Mouse (Mus musculus): ENCODE results near the gene H2-Ob.

DNA sequence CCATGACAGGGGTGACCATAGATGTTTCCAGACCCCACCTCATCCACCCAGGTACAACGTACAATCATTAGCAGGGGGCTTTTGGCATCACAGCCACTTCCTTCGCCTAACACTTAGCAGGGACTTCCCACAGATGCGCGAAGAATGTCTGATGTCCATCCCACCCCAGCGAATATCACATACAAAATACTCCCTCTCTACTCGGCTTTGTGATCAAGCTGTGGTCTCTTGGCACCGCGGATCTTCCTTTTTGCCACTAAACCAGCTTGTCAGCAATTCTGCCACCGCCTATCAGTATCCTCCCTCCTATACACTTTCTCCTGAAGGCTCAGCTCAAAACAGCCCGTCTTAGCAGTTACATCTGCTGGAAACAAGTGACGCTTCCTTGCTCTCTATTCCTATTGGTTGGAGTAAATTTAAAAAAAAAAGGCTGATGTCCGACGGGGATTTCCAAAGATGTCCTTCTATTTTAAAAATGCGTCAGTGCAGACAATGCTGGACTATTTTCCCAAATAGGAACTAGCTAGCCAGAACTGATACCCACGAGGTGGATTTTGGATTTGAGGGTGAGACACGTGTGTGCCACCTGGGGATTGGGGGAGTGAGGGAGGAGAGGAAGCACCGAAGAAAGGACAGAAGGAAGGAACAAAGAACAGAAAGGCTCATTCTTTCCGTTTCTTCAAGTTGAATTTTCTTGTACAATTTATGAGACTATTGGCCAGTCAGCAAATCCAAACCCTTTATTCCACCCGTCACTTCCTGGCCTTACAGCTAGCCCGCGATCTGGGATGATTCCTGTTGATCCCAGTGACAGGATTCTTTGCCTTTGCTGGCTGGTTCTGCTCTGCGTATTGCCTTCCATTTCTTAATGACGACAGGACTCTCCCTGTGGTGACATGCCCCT, 57.4 kb downstream of the H2-Ob start:
- TF ChIP-seq CTCF (IDR thresholded peaks at IDR 0.05; ENCODE audit: extremely low read depth, insufficient read length, insufficient replicate concordance, low read depth, low read length) (no peak), POLR2A (IDR thresholded peaks at IDR 0.05; ENCODE audit: low read depth, low read length) (no peak)
